Mouse (Mus musculus): ENCODE data around the gene Etfdh. TPM values are rescaled to one million over a fixed set of nuclear protein-coding genes. Genes with fewer than 3 reads are reported as not detected.
A peak's percentile ranks its signal among the peaks of the same experiment; 100 is the strongest.
"Not testable (repeated sequence)": the region's sequence is repeated elsewhere in the genome, so short reads cannot be mapped to it uniquely, and the experiment has no call there.

Gene Etfdh
- total RNA-seq, 2 experiments from 2014 or later: 26.1 to 26.7 TPM

- no peak overlapping the region for H3K27ac ChIP-seq
- intact Hi-C loops (cut with DNase I): no loop called here
- no peak for TF ChIP-seq CTCF (IDR thresholded peaks at IDR 0.05)
- DNase-seq (ENCODE audit: extremely low spot score in 1 of 2, low spot score in 2 of 2): no peak
- no peak overlapping the region for H3K4me3 ChIP-seq
These were observed 52.9 kb downstream of the Etfdh start for GRCm38 (mm10) chr3:79576468-79576816.

DNA sequence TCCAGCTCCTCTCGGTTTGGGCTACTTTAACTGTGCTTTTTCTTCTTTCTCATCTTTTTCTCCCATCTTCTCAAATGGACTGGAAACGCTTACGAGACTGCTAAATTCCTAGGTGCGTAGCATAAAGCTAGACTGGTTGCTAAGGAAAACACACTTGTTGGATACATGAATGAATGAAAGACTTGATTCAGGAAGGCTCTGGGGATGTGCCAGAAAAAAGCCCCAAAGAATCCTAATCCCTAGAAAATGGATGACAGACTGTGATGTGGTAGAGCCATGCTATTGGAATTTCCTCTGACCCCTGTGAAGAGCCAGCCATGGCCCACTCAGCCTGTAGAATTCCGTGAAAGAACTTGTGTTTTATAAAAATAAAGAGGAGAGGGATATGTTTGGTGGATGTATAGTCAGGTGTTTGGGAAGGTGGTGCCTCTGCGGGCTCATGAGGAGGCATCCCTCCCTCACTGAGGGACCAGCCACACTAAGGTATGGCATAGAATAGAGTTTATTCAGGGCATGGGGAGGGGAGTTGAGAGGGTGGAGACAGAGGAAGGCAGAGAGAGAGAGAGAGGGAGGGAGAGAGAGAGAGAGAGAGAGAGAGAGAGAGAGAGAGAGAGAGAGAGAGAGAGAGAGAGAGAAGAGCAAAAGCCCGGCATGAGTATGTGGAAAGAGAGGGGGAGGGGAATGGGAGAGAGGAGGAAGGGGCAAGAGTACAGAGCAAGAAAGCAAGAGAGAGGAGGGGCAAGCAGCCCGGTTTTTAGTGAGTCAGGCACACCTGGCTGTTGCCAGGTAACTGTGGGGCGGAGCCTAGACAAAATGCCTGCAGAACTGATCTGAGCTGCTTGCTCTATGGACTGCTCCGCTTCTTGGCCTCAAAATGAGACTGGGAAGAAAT, 53.5 kb downstream of the Etfdh start:
- DNase-seq (ENCODE audit: extremely low spot score in 1 of 2, low spot score in 2 of 2): no peak
- H3K4me3 ChIP-seq: no peak overlapping the region
- H3K27ac ChIP-seq: no peak overlapping the region
- intact Hi-C loops (cut with DNase I): no loop called here
- no peak for TF ChIP-seq CTCF (IDR thresholded peaks at IDR 0.05)

DNA sequence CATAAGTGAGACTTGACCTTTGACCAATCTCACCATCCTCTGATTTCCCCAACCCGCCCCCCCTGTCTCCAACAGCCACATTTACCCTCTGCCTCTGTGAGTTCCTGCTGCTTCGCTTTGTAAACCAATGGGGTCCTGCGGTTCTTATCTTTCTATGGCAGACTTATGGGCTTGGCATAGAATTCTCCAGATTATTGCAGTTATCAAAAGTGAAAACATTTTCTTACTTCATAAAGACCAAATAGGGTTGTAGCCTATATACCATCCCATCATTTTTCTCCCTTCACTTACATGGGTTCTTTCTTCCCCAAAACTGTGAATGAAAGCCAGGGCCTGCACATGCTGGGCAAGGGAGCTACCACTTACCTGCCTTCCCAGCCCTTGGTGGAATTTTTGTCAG, 55.0 kb downstream of the Etfdh start:
- intact Hi-C loops (cut with DNase I): no loop called here
- TF ChIP-seq CTCF (IDR thresholded peaks at IDR 0.05): no peak
- Histone ChIP-seq H3K4me3 (no peak overlapping the region), H3K27ac (no peak overlapping the region)
- DNase-seq (ENCODE audit: extremely low spot score in 1 of 2, low spot score in 2 of 2): no peak

GRCm38 (mm10) chr3:79573376-79573775, 55.9 kb downstream of the Etfdh start:
- H3K27ac ChIP-seq; intact Hi-C loops (cut with DNase I); DNase-seq (ENCODE audit: extremely low spot score in 1 of 2, low spot score in 2 of 2); H3K4me3 ChIP-seq: not testable (repeated sequence)

DNA sequence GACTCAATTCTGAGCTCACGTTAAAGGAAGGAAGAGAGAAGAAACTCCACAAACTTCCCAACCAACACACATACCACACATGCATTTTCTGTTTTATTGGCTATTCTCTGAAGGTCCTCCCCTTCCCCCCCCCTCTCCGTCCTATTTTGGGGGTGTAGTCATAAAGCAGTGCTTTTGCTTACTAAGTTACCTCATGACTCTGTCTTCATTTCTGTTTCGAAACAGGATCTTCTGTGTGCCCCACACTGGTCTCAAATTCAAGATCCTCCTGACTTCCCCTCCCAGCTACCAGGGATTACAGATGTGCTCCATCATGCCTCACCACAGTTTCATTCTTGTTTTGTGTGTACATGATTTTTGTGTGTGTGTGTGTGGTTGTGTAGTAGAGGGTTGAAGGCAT, 56.9 kb downstream of the Etfdh start:
- H3K27ac ChIP-seq: no peak overlapping the region
- no peak overlapping the region for H3K4me3 ChIP-seq
- intact Hi-C loops (cut with DNase I): no loop called here
- no peak for DNase-seq (ENCODE audit: extremely low spot score in 1 of 2, low spot score in 2 of 2)
- no peak for TF ChIP-seq CTCF (IDR thresholded peaks at IDR 0.05)

- intact Hi-C loops (cut with DNase I): loop anchor here (5.0 to 10.0 kb wide), 3 partner anchors 37 to 367 kb away; no protein-coding TSS in a partner anchor
- TF ChIP-seq CTCF (IDR thresholded peaks at IDR 0.05): no peak
- no peak overlapping the region for H3K4me3 ChIP-seq
- no peak for DNase-seq (ENCODE audit: extremely low spot score in 1 of 2, low spot score in 2 of 2)
- no peak overlapping the region for H3K27ac ChIP-seq
These were observed 60.0 kb downstream of the Etfdh start for GRCm38 (mm10) chr3:79569351-79569681.

- no peak for DNase-seq (ENCODE audit: extremely low spot score in 1 of 2, low spot score in 2 of 2)
- TF ChIP-seq CTCF (IDR thresholded peaks at IDR 0.05): no peak
- intact Hi-C loops (cut with DNase I): loop anchor here (5.0 to 10.0 kb wide), 3 partner anchors 36 to 366 kb away; no protein-coding TSS in a partner anchor
- peak overlapping the region; percentile 54; the same call in 1 of the 2 replicates for H3K27ac ChIP-seq
- H3K4me3 ChIP-seq: no peak overlapping the region
These were observed 60.5 kb downstream of the Etfdh start for GRCm38 (mm10) chr3:79568629-79569350.

GRCm38 (mm10) chr3:79567703-79568362, 61.5 kb downstream of the Etfdh start, which contains the start of gene Fnip2:
TSS of gene Fnip2 (minus strand) at chr3:79567796.
- DNase-seq (ENCODE audit: extremely low spot score in 1 of 2, low spot score in 2 of 2): peak; percentile 81 to 89
- TF ChIP-seq CTCF (IDR thresholded peaks at IDR 0.05): no peak
- intact Hi-C loops (cut with DNase I): loop anchor here (2.0 to 10.0 kb wide), 4 partner anchors 36 to 366 kb away; partner anchors contain the start of gene Rapgef2
- Histone ChIP-seq H3K27ac (peak within 1 kb of the TSS; percentile 85), H3K4me3 (peak within 1 kb of the TSS; percentile 73)

- peak overlapping the region; percentile 73 for H3K4me3 ChIP-seq
- peak overlapping the region; percentile 75 for H3K27ac ChIP-seq
- TF ChIP-seq CTCF (IDR thresholded peaks at IDR 0.05): no peak
- intact Hi-C loops (cut with DNase I): loop anchor here (2.0 to 10.0 kb wide), 4 partner anchors 35 to 365 kb away; partner anchors contain the start of gene Rapgef2
- peak; percentile 19 to 26 for DNase-seq (ENCODE audit: extremely low spot score in 1 of 2, low spot score in 2 of 2)
These were observed 62.3 kb downstream of the Etfdh start for GRCm38 (mm10) chr3:79566716-79567691.

GRCm38 (mm10) chr3:79564875-79565606, 64.3 kb downstream of the Etfdh start:
- intact Hi-C loops (cut with DNase I): loop anchor here (5.0 to 10.0 kb wide), 3 partner anchors 33 to 363 kb away; no protein-coding TSS in a partner anchor
- DNase-seq (ENCODE audit: extremely low spot score in 1 of 2, low spot score in 2 of 2): no peak
- H3K4me3 ChIP-seq: no peak overlapping the region
- TF ChIP-seq CTCF (IDR thresholded peaks at IDR 0.05): no peak
- H3K27ac ChIP-seq: no peak overlapping the region
